Mouse (Mus musculus) G1E (cell line): ENCODE measurements around the gene Rsrp1. TPM values are rescaled to one million over a fixed set of nuclear protein-coding genes. Genes with fewer than 3 reads are reported as not detected.
A peak's percentile ranks its signal among the peaks of the same experiment; 100 is the strongest.

ENCODE experiments used
- ATAC-seq: 2 replicates; pipeline ENCODE4 v1.8.0; 2016; ENCODE audit warnings: mild to moderate bottlenecking; ENCODE audit not compliant: insufficient number of reproducible peaks, poor library complexity, low FRiP score, severe bottlenecking; ENCODE audit errors: extremely low read depth
- DNase-seq: peaks from one replicate; pipeline ENCODE4 v3.0.0; 2012; ENCODE audit warnings: low spot score
- H3K27me3 ChIP-seq: 2 replicates; pipeline ENCODE4 v1.6.1; 2012; ENCODE audit warnings: mild to moderate bottlenecking, low read length, inconsistent platforms; ENCODE audit not compliant: insufficient read depth
- H3K36me3 ChIP-seq: replicated peaks from 2 replicates; pipeline ENCODE3; 2012; ENCODE audit warnings: mild to moderate bottlenecking, inconsistent platforms
- H3K4me1 ChIP-seq: 2 replicates; pipeline ENCODE4 v1.6.1; 2012; ENCODE audit warnings: low read depth, low read length, inconsistent platforms, mixed read lengths; ENCODE audit not compliant: insufficient read depth
- H3K4me3 ChIP-seq: 2 replicates; pipeline ENCODE4 v1.5.1; 2012; ENCODE audit warnings: low read depth, mild to moderate bottlenecking, inconsistent platforms, low read length, moderate library complexity, mixed read lengths
- H3K9me3 ChIP-seq: replicated peaks from 2 replicates; pipeline ENCODE4 v1.6.1; 2012; ENCODE audit warnings: inconsistent platforms
- CTCF ChIP-seq: IDR thresholded peaks from 2 replicates; pipeline ENCODE4 v1.5.1; 2012; ENCODE audit warnings: low read depth, low read length, inconsistent platforms, mixed read lengths
- GATA1 ChIP-seq: IDR thresholded peaks from 2 replicates; pipeline ENCODE4 v1.6.1; 2012; ENCODE audit warnings: borderline replicate concordance, low read length, inconsistent platforms, mixed read lengths
- GATA2 ChIP-seq: IDR thresholded peaks from 2 replicates; pipeline ENCODE4 v1.6.1; 2012; ENCODE audit warnings: low read depth, low read length, inconsistent platforms, borderline replicate concordance
- POLR2AphosphoS5 ChIP-seq: IDR thresholded peaks from 2 replicates; pipeline ENCODE4 v1.6.1; 2012; ENCODE audit warnings: low read depth, low read length, inconsistent platforms; ENCODE audit not compliant: insufficient replicate concordance
- TAL1 ChIP-seq: conservative IDR thresholded peaks from 2 replicates; pipeline ENCODE4 v1.6.1; 2012; ENCODE audit warnings: low read depth, low read length, inconsistent platforms, mixed read lengths
- polyA plus RNA-seq: library from polyadenylated mRNA; stranded (reverse); fragments of >175 nt; gene quantifications from 2 replicates; pipeline ENCODE4 v1.2.3, GENCODE M21; 2012
- total RNA-seq, 2 experiments: library from RNA; stranded (forward) in 1 of 2; stranded (reverse) in 1 of 2; fragments of 200-1000 nt in 1 of 2; fragments of >200 nt in 1 of 2; fragmentation: Nextera tagmentation in 1 of 2; gene quantifications; 2 replicates each; pipeline ENCODE4 v1.2.3; 2014 to 2017

The Rsrp1 gene
- total RNA-seq (2014; fragmentation: Nextera tagmentation) (260 and 286 TPM in 2 replicates), total RNA-seq (2017) (446 and 492 TPM in 2 replicates), polyA plus RNA-seq (468 and 529 TPM in 2 replicates)

GRCm38 (mm10) chr4:134923258-134924018 is at the start of gene Rsrp1:
Gene Rsrp1, plus strand, starts transcription at chr4:134923592.
- peaks cover 48% of the 10 kb centered on the region for H3K36me3 ChIP-seq
- ATAC-seq (peak; percentile 83), DNase-seq (peak; percentile 85)
- TF ChIP-seq CTCF, result no peak
- no peak for TF ChIP-seq GATA1
- peak; percentile 95 for TF ChIP-seq POLR2AphosphoS5
- no peak for TF ChIP-seq GATA2
- TF ChIP-seq TAL1, result no peak
- peaks cover 64% of the 10 kb centered on the region for H3K4me1 ChIP-seq
- H3K9me3 ChIP-seq, result no peaks in the 10 kb centered on the region
- peak within 1 kb of the TSS; percentile 97 for H3K4me3 ChIP-seq
- no peaks in the 10 kb centered on the region for H3K27me3 ChIP-seq

- DNase-seq (no peak), ATAC-seq (no peak)
- TF ChIP-seq GATA1 (no peak), POLR2AphosphoS5 (no peak), GATA2 (no peak), TAL1 (no peak), CTCF (no peak)
- Histone ChIP-seq H3K4me1 (peaks cover 60% of the 10 kb centered on the region), H3K36me3 (peaks cover 11% of the 10 kb centered on the region), H3K27me3 (no peaks in the 10 kb centered on the region), H3K9me3 (no peaks in the 10 kb centered on the region), H3K4me3 (no peak overlapping the region)
Observed at GRCm38 (mm10) chr4:134876171-134876570, 47.2 kb upstream of the Rsrp1 start.

- peaks cover 40% of the 10 kb centered on the region for H3K4me1 ChIP-seq
Observed at GRCm38 (mm10) chr4:134879410-134879981, 43.9 kb upstream of the Rsrp1 start.

DNA sequence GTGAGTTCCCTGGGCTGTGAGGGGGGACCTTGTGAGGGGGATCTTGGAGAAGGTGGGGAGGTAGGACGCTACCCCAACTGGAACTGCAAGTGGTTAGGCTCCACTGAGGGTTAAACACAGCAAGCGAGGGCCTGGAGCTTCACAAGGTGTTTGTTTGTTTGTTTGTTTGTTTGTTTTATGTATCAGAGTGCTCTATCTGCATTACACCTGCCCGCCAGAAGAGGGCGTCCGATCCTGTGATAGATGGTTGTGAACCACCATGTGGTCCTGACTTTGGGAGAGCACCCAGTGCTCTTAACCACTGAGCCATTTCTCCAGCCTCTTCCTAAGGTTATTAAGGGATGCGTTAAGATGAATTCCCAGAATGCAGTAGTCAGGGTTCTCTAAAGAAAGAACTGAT is 43.4 kb upstream of the Rsrp1 start:
- H3K4me1 ChIP-seq, result peaks cover 37% of the 10 kb centered on the region
- H3K36me3 ChIP-seq, result peaks cover 38% of the 10 kb centered on the region
- DNase-seq, result no peak
- no peaks in the 10 kb centered on the region for H3K27me3 ChIP-seq
- H3K4me3 ChIP-seq, result no peak overlapping the region; the same call in 1 of the 2 replicates
- H3K9me3 ChIP-seq, result no peaks in the 10 kb centered on the region
- TF ChIP-seq TAL1, result no peak
- TF ChIP-seq CTCF, result peak; percentile 59
- no peak for ATAC-seq

More at GRCm38 (mm10) chr4:134879410-134879981, 43.9 kb upstream of the Rsrp1 start:
- Histone ChIP-seq H3K36me3 (peaks cover 32% of the 10 kb centered on the region), H3K27me3 (no peaks in the 10 kb centered on the region), H3K9me3 (no peaks in the 10 kb centered on the region), H3K4me3 (peak overlapping the region; percentile 56; the same call in 1 of the 2 replicates)
- DNase-seq (peak; percentile 52), ATAC-seq (no peak)
- TF ChIP-seq CTCF (peak; percentile 54), POLR2AphosphoS5 (no peak), GATA2 (no peak)

- no peak; the same call in 1 of the 2 replicates for ATAC-seq
- DNase-seq, result peak; percentile 58
- TF ChIP-seq GATA2, result no peak
- peak; percentile 95 for TF ChIP-seq CTCF
- Histone ChIP-seq H3K36me3 (peaks cover 48% of the 10 kb centered on the region), H3K27me3 (no peaks in the 10 kb centered on the region), H3K4me1 (peaks cover 28% of the 10 kb centered on the region), H3K9me3 (no peaks in the 10 kb centered on the region), H3K4me3 (no peak overlapping the region)
Observed at GRCm38 (mm10) chr4:134883266-134883665, 40.1 kb upstream of the Rsrp1 start.

DNA sequence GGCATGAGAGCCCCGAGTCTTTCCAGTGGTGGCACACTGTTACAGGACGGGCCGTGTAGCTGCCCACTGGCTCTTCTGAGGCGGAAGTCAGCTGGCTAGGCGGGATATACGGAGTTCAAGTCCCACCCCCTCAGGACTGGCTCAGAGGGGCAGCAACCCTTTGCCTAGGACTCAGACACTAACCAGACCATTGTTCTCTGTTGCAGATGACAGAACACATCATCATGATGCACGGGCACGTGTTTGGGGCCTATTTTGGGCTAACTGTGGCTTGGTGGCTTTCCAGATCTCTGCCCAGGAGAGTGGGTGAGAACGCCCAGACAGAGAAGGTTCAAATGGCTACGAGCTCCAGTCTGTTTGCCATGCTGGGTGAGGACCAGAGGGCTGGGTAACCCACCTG is 39.6 kb upstream of the Rsrp1 start:
- DNase-seq (no peak), ATAC-seq (no peak)
- H3K27me3 ChIP-seq, result no peaks in the 10 kb centered on the region
- TF ChIP-seq GATA1, result no peak
- TF ChIP-seq TAL1, result no peak
- no peak for TF ChIP-seq GATA2
- no peaks in the 10 kb centered on the region for H3K9me3 ChIP-seq
- peaks cover 44% of the 10 kb centered on the region for H3K36me3 ChIP-seq
- H3K4me1 ChIP-seq, result peaks cover 23% of the 10 kb centered on the region
- no peak overlapping the region for H3K4me3 ChIP-seq
